Mouse (Mus musculus): Measurements from ENCODE around the gene Slc35e1.

Gene Slc35e1

DNA sequence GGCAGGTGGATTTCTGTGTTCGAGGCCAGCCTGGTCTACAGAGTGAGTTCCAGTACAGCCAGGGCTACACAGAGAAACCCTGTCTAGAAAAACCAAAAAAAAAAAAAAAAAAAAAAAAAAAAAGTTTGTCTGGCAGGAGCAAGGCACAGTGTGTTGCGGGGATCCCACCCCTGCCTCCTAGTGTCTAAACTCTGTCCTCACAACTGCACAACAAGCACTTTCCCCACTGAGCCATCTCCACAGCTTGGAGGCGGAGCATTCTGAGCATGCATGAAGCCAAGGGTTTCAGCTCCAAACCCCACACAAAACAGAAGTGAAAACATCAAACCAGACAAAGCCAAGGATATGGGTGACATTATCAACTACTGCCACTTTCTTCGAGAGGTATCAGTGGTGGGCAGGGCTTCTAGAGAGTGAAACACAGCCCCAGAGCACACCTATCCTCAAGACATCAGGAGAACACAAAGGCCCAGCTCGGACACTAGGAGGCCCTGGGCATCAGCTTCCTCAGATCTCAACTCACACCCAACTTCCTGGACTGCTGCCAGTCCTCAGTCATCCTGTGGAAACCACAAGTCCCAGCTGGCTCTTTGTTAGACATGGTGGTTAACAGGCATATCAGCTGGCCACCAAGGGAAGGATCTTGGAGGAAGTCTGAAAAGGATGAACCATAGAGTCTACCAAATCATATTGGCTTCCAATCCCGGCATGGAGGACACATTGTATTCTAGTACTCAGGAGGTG, 6.8 kb downstream of the Slc35e1 start:
- peak; percentile 48 to 60 for DNase-seq (ENCODE audit: low spot score in 2 of 2)

GRCm38 (mm10) chr8:72474826-72475546, 17.4 kb downstream of the Slc35e1 start, which contains the start of gene Cherp:
Cherp (minus strand) TSS chr8:72475226.
- DNase-seq (ENCODE audit: low spot score in 2 of 2) = peak; percentile 98

DNA sequence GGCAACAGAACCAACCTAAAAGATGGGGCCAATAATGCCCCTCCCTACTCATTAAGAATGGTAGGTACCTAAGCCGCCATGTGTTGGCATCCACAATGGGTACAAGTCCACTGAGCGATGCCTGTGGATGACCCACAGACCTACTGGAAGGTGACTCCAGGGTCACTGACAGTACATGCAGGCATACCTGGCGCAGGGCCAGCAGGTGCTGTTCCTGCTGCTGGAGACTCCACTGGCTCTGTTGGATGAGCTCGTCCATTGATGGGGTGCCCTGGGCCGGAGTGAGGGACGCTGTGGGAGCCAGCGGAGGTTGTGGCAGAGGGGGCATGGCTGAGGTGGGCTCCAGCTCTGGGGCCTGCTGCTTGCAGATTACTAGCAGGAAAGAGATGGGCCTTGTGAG, 21.7 kb downstream of the Slc35e1 start:
- no peak for DNase-seq (ENCODE audit: low spot score in 2 of 2)

DNA sequence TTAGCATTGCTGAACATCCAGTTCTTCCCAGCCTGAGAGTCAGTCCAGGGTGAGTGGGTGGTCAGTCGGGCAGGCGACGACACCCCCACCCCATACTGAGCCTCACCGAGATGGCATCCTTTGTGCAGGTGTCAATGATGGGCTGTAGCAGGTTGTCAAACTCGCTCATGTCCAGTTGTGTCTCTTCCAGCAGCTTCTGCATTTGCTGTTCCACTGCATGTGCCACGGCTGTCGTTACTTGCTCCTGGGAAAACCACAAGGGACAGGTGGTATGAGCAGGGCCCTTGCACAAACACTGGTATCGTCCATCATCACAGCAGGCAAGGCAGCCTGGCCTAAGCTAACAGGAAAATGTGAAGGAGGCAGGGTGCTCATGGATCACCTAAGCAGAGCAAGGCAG, 22.4 kb downstream of the Slc35e1 start:
- no peak for DNase-seq (ENCODE audit: low spot score in 2 of 2)

DNA sequence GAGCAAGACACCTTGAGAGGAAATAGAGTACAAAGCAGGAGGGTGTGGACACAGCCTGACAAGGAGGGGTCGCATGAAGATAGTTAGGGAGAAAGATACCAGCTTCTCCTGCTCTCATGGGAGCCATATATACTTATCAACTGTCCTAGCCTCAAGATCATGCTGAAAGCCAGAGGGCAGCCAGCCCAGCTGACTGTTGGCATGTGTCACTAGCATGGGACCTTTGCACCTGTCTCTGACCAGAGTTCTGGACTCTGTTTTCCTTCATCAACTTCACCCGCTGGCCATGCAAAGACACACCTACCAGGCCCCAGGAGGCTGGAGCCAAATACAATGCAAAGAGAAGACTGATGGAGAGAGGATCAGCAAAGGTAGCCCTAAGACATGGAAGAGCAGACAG, 23.2 kb downstream of the Slc35e1 start:
- no peak for DNase-seq (ENCODE audit: low spot score in 2 of 2)

DNA sequence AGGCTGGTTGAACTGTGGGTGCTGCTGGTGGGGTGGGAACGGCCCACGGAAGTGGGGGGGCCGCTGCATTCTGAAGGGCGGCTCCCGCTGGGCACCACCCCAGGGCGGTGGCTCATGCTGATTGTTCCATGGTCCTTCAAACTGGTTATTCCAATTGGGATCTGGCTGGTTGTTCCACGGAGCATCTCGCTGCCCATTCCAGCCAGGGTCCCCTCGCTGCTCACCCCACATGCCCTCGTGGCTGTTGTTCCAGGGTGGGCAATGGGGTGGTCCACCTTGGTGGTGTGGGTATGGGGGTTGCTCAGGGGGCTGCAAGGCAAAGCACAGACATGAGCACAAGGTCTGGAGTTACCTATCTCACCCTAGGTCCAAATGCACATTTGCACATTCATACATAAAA, 28.2 kb downstream of the Slc35e1 start:
- no peak for DNase-seq (ENCODE audit: low spot score in 2 of 2)

DNA sequence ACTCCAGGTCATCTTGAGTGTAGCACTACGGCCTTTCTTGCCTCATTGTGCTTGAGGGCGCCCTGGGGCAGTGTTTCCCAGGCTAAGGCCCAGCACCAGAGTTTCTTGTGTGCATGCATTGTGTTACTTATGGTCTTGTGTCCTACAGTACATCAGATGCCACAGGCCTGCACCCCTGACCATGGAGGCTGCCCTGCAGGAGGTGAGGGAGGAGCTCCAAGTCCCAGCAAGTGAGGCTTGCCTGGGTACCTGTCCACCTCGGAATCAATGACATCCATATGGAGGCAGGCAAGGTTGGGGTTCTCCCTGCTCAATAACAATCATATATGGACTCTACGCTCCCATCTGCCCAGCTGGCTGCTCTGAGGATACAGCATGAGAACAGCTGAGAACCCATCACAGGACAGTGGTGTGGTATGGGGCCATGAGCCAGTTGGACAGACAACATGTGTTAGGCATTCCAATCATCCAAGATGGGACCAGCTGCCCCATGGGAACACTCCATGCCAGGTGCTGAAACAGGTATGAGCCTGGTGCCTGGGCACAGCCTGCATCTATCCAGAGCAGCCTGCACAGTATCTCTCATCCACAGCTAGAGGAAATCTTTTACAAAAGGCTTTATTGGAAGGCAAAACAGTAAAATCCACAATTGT, 32.4 kb downstream of the Slc35e1 start:
- no peak for DNase-seq (ENCODE audit: low spot score in 2 of 2)

GRCm38 (mm10) chr8:72458457-72458856, 34.0 kb downstream of the Slc35e1 start:
- no peak for DNase-seq (ENCODE audit: low spot score in 2 of 2)

DNA sequence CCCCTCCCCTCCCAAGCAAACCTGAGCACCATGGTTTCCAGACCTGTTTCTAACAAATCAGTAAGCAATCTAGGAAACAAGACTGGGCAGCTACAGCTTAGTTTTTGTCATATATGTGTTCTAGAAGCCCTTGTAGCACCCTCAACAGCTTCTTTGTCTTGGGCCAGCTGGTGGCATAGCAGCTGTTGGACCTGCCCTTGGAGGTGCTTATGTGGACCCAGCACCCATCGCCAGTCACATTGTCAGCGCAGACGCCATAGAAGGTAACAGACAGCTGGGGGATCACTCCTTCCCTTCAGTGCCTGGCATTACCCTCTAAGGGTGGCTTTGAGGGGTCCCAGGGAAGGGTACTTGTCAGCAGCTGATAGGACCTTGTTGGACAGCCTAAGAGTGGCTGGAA, 34.6 kb downstream of the Slc35e1 start:
- no peak for DNase-seq (ENCODE audit: low spot score in 2 of 2)

DNA sequence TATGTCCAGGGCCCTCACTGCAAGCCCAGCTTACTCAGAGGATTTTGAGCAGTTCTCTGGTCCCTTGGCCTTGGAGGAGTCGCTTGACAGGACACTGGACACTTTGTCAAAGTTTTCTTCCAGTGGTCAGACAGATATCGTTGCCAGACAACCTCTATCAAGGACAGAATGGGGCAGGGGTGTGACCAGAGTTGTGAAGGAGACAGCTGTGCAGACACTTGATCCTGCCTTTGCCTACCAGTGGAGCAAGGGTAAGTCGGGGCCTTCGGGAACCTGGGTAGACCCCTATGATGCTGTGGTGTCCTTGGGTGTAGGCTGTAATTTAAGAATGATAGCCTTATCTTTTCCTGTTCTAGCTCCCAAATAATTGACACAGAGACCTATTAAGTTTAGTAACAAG, 37.1 kb downstream of the Slc35e1 start:
- no peak for DNase-seq (ENCODE audit: low spot score in 2 of 2)

- DNase-seq (ENCODE audit: low spot score in 2 of 2) = no peak
Observed at GRCm38 (mm10) chr8:72453904-72454303, 38.5 kb downstream of the Slc35e1 start.

DNA sequence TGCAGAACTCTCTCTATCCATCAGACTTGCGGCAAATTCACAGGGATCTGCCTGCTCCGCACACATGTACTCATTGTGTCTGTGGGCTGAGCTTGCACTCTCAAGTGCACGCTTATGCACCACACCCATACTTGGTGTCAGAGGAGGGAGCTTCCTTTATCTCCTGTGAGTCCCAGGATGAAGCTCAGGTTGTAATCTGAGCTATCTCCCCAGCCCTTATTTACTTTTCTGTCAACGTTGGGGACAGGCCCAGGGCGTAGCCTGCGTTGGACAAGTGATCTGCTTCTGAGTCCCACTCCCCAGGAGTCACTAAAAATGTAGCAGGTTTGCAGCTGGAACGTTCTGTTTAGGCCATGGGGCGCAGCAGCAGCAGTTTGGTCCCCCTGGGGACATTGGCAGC, 40.9 kb downstream of the Slc35e1 start:
- DNase-seq (ENCODE audit: low spot score in 2 of 2) = no peak

DNA sequence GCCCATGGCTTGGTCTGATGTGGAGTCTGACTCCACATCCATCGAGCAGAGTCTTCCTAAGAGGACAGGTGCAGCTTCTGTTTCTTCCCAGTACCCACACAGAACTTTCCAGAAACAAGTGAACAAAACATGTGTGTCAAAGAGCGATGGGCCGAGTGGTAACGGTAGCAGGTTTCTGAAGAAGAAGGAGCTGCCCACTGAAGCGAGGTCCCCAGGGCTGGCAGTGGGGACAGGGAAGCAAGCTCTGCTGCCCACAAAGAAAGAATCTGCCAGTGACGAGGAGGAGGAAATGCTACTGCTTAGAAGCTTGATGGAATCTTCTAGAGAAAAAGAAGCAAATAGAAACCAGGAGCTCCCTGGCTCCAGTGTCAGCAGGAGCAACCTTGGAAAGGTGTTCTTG, 47.3 kb downstream of the Slc35e1 start:
- DNase-seq (ENCODE audit: low spot score in 2 of 2) = no peak

- no peak for DNase-seq (ENCODE audit: low spot score in 2 of 2)
Observed at GRCm38 (mm10) chr8:72443994-72444350, 48.4 kb downstream of the Slc35e1 start.

GRCm38 (mm10) chr8:72443338-72443993, 48.9 kb downstream of the Slc35e1 start, which contains the start of the genes Calr3 and 1700030K09Rik:
Calr3 (minus strand) TSS chr8:72443870.
1700030K09Rik (plus strand) TSS chr8:72443880.
- DNase-seq (ENCODE audit: low spot score in 2 of 2) = peak; percentile 97 to 99

DNA sequence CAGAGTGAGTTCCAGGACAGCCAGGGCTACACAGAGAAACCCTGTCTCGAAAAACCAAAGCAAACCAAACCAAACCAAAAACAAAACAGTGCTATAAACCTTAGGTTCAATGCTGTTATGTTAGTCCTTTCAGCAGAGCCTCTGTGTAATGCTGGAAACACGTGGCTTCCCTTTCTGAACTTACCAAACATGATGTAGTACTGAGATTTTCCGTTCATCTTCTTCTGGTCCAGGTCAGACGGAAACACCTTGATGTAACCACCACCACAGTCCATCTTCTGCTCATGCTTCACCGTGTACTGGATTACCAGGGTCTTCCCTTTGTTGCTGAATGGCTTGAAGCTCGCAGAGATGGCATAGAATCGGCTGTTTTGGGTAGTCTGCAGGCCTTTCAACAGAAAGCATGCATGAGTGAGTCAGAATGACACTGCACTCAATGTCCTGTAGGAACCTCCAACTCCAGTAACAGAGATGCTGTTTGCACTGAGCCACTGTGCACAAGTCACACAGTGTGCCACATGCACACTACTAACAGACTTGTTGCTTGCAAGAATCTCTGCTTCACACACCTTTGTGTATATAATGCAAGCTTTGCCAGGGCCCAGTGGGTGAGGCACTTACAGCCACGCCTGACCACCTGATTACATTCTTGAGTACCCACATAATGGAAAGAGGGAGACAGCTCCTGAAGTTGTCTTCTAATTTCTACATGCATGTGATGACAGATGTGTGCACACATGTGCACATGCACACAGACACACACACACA, 54.0 kb downstream of the Slc35e1 start:
- no peak for DNase-seq (ENCODE audit: low spot score in 2 of 2)

- peak; percentile 70 to 85 for DNase-seq (ENCODE audit: low spot score in 2 of 2)
Observed at GRCm38 (mm10) chr8:72434952-72435351, 57.5 kb downstream of the Slc35e1 start.
